Mouse (Mus musculus) heart, postnatal 0 days (tissue): ENCODE data around the gene Birc3. TPM values are rescaled to one million over a fixed set of nuclear protein-coding genes. Genes with fewer than 3 reads are reported as not detected.
"Not testable (repeated sequence)": the region's sequence is repeated elsewhere in the genome, so short reads cannot be mapped to it uniquely, and the experiment has no call there.

ENCODE experiments used
- ATAC-seq: fragments of 200-750 bp; cut with Nextera tagmentation; 2 replicates; pipeline ENCODE4 v1.8.0; 2017; ENCODE audit warnings: low read depth, moderate number of reproducible peaks, moderate library complexity; ENCODE audit not compliant: insufficient read depth
- DNase-seq: peaks from one replicate; pipeline ENCODE4 v3.0.0-alpha.2; 2016; ENCODE audit warnings: low spot score
- H3K27ac ChIP-seq: fragments of 300-500 bp; sonication (generic); 2 replicates; pipeline ENCODE4 v1.5.1; 2014; ENCODE audit warnings: low read depth, mild to moderate bottlenecking
- H3K27me3 ChIP-seq: fragments of 300-500 bp; sonication (generic); 2 replicates; pipeline ENCODE4 v1.6.1; 2014; ENCODE audit warnings: low read length, mixed read lengths; ENCODE audit not compliant: control insufficient read depth, insufficient read depth
- H3K36me3 ChIP-seq: fragments of 300-500 bp; sonication (generic); replicated peaks from 2 replicates; pipeline ENCODE4 v1.6.1; 2014; ENCODE audit warnings: low read length, mixed read lengths; ENCODE audit not compliant: control insufficient read depth, insufficient read depth
- H3K4me1 ChIP-seq: fragments of 300-500 bp; sonication (generic); 2 replicates; pipeline ENCODE4 v1.6.1; 2014; ENCODE audit warnings: antibody characterized with exemption; ENCODE audit not compliant: control insufficient read depth, insufficient read depth
- H3K4me2 ChIP-seq: fragments of 300-500 bp; sonication (generic); 2 replicates; pipeline ENCODE4 v1.6.1; 2014; ENCODE audit warnings: low read depth, mild to moderate bottlenecking, low read length, moderate library complexity
- H3K4me3 ChIP-seq: fragments of 300-500 bp; sonication (generic); 2 replicates; pipeline ENCODE4 v1.5.1; 2014; ENCODE audit warnings: low read depth, low read length
- H3K9ac ChIP-seq: fragments of 300-500 bp; sonication (generic); replicated peaks from 2 replicates; pipeline ENCODE4 v1.6.1; 2014; ENCODE audit warnings: low read depth, low read length, mixed read lengths
- H3K9me3 ChIP-seq: fragments of 300-500 bp; sonication (generic); replicated peaks from 2 replicates; pipeline ENCODE4 v1.6.1; 2016; ENCODE audit warnings: low read length; ENCODE audit not compliant: control insufficient read depth
- CTCF ChIP-seq: IDR thresholded peaks from 2 replicates; pipeline ENCODE4 v1.5.1; 2016; ENCODE audit warnings: antibody characterized with exemption, control low read depth, low read depth
- EP300 ChIP-seq: IDR thresholded peaks from 2 replicates; pipeline ENCODE4 v1.6.1; 2016; ENCODE audit warnings: antibody characterized with exemption, low read depth
- WGBS: fragments of 180-500 bp; shearing (Covaris S2); extraction: QIAGEN DNeasy Blood & Tissue Kit; methylation state at CpG from one replicate; pipeline ENCODE4 v1.1.7; 2014; 5-methylcytosine and 5-hydroxymethylcytosine counted together
- polyA plus RNA-seq: library from polyadenylated mRNA; unstranded; fragments of >200 nt; fragmentation: Nextera tagmentation; extraction: Ambion mirVana; gene quantifications from 2 replicates; pipeline ENCODE4 v1.2.1, GENCODE M21; 2015
- total RNA-seq: library from RNA; depleted of rRNA; stranded (reverse); fragments of >200 nt; gene quantifications from 2 replicates; pipeline ENCODE4 v1.2.3, GENCODE M21; 2014; ENCODE audit warnings: low replicate concordance

The Birc3 gene
- total and polyA plus RNA-seq, 2 experiments from 2014 or later, result 3.9 to 7.1 TPM

DNA sequence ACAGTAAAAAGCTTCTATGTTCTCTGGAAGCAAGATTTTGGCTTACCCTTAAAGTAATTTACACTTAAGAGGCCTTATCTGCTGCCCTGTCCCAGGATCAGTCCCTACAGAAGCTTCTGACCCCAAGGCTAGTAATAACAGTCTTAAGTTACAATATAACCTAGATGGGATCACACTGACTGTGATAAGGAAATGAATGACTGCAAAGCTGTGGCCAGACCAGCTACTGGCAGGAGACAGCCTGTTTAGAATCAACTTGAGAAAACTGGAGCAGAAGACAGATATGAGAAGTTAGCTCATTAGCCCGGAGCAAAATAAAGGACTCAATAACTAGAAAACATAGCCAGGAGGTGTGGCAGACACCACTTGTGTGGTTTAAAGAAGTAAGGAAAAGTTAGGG, 33.6 kb upstream of the Birc3 start:
- Histone ChIP-seq H3K27ac (no peak overlapping the region), H3K36me3 (no peaks in the 10 kb centered on the region), H3K4me2 (no peak overlapping the region), H3K27me3 (no peaks in the 10 kb centered on the region), H3K4me1 (no peaks in the 10 kb centered on the region), H3K9ac (no peak overlapping the region), H3K4me3 (no peak overlapping the region), H3K9me3 (no peaks in the 10 kb centered on the region)
- 62% methylated on average over 1 of the region's 1 CpGs for WGBS
- TF ChIP-seq EP300, result no peak
- TF ChIP-seq CTCF, result no peak
- DNase-seq (no peak), ATAC-seq (no peak)

DNA sequence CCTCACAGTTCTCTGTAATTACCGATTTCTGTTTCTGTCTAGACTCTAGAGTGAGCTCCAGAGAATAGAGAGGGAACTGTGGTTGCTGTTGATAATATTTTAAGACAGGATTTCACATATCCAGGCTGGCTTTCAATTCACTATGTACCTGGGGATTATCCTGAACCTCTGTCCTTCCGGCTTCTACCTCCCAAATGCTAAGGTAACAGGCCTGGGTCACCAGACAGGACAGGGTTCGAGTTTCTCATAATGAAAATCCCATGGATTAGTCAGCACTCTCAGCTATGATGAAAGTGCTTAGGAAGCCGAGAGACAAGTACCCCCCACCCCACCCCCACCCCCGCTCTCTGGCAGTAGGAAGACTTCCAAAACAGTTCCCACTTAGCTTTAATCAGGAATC, 30.8 kb upstream of the Birc3 start:
- H3K4me3 ChIP-seq, result no peak overlapping the region
- H3K27ac ChIP-seq, result no peak overlapping the region
- ATAC-seq (no peak), DNase-seq (no peak)
- no peaks in the 10 kb centered on the region for H3K27me3 ChIP-seq
- no peak for TF ChIP-seq EP300
- TF ChIP-seq CTCF, result no peak
- no peaks in the 10 kb centered on the region for H3K36me3 ChIP-seq
- no peaks in the 10 kb centered on the region for H3K9me3 ChIP-seq
- 58% methylated on average over 5 of the region's 5 CpGs for WGBS
- no peaks in the 10 kb centered on the region for H3K4me1 ChIP-seq
- no peak overlapping the region for H3K4me2 ChIP-seq
- H3K9ac ChIP-seq, result no peak overlapping the region

DNA sequence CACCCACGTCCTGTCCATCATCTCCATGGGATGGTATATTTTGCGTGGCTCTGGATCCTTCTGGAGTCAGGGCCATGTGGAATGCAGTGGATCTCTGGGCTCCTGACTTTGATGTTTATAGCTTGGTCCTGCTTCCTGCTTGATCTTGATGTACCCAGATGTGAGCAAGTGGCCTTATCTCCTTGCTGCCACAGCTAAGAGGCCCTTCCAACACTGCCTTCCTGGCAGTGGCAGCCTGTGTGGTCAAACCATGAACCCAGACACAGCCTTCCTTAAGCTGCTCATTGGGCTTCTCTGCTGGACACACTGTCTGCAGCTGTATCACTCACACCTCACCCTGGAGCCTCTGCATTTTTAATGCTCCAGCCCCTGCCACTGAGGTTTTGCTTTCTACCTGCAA, 30.3 kb upstream of the Birc3 start:
- no peaks in the 10 kb centered on the region for H3K4me1 ChIP-seq
- no peak overlapping the region for H3K27ac ChIP-seq
- H3K9ac ChIP-seq, result no peak overlapping the region
- TF ChIP-seq CTCF (no peak), EP300 (no peak)
- H3K4me3 ChIP-seq, result no peak overlapping the region
- H3K27me3 ChIP-seq, result no peaks in the 10 kb centered on the region
- 67% methylated on average over 2 of the region's 2 CpGs for WGBS
- no peak for ATAC-seq
- no peak for DNase-seq
- H3K4me2 ChIP-seq, result no peak overlapping the region
- no peaks in the 10 kb centered on the region for H3K9me3 ChIP-seq
- H3K36me3 ChIP-seq, result no peaks in the 10 kb centered on the region

DNA sequence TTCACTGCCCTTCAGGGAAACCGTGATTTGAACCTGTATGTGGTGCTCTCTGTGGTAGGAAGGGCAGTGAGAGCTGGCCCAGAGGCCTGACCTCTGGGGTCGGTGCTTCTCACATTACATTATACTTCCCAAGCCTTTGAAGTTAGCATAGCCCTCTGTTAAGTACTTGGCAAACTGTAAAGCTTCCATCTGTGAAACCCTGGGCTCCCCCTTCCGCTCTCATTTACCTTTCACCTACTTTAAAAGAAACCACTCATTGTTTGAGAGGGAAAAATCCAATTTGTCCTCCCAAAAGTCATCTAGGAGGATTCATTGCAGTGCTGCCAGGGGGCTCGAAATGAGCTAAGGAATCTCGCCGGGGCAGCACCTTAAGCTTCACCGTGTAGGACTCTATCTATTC, 29.3 kb upstream of the Birc3 start:
- no peak overlapping the region for H3K9ac ChIP-seq
- DNase-seq, result no peak
- H3K27ac ChIP-seq, result no peak overlapping the region
- WGBS, result 50% methylated on average over 7 of the region's 7 CpGs
- no peak for TF ChIP-seq EP300
- no peak for TF ChIP-seq CTCF
- H3K4me3 ChIP-seq, result no peak overlapping the region
- no peaks in the 10 kb centered on the region for H3K4me1 ChIP-seq
- H3K9me3 ChIP-seq, result no peaks in the 10 kb centered on the region
- no peak for ATAC-seq
- no peak overlapping the region for H3K4me2 ChIP-seq
- no peaks in the 10 kb centered on the region for H3K36me3 ChIP-seq
- no peaks in the 10 kb centered on the region for H3K27me3 ChIP-seq

DNA sequence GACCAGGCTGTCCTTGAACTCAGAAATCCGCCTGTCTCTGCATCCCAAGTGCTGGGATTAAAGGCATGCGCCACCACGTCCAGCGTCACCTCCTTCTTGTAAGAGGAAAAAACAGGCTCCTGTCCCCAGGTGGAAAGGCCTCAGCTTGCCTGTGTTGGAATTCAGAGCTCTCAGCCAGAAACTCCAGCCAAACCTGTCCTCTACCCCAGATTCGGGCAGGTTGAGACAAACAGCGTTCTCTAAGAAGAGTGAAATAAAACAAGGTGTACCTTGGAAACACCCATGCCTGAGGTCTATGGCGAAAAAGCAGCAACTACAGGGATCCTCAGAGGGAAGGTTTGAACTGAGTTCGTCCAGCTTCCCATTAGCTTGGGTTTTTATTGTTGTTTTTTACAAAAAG, 28.0 kb upstream of the Birc3 start:
- WGBS, result 89% methylated on average over 8 of the region's 8 CpGs
- Histone ChIP-seq H3K9me3 (no peaks in the 10 kb centered on the region), H3K4me3 (no peak overlapping the region), H3K4me2 (no peak overlapping the region), H3K27me3 (no peaks in the 10 kb centered on the region), H3K4me1 (no peaks in the 10 kb centered on the region), H3K9ac (no peak overlapping the region), H3K36me3 (no peaks in the 10 kb centered on the region), H3K27ac (no peak overlapping the region)
- DNase-seq, result no peak
- ATAC-seq, result no peak
- TF ChIP-seq CTCF, result no peak
- TF ChIP-seq EP300, result no peak

DNA sequence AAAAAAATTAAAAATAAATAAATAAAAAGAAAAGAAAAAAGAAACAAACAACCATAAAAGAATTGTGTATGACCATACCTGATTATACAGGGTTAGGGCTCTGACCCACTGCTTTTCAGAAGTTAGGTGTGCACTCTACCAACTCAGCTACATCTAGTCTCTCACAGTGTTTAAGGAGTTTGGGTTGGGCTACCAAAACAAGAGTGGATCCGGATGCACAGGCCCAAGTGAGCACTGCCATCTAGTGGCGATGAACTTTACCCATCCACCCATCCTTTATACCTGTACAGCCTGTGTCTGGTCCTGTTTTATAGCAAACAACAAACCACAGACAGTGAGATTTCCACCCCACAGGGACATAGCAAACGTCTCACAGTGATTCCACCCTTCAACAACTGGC, 24.5 kb upstream of the Birc3 start:
- ATAC-seq (no peak), DNase-seq (peak; percentile 72)
- Histone ChIP-seq H3K27me3 (no peaks in the 10 kb centered on the region), H3K4me3 (no peak overlapping the region), H3K9me3 (no peaks in the 10 kb centered on the region), H3K4me2 (no peak overlapping the region), H3K36me3 (no peaks in the 10 kb centered on the region), H3K9ac (no peak overlapping the region), H3K4me1 (no peaks in the 10 kb centered on the region), H3K27ac (no peak overlapping the region)
- TF ChIP-seq EP300 (no peak), CTCF (peak; percentile 82)
- WGBS, result 1% methylated on average over 3 of the region's 3 CpGs

DNA sequence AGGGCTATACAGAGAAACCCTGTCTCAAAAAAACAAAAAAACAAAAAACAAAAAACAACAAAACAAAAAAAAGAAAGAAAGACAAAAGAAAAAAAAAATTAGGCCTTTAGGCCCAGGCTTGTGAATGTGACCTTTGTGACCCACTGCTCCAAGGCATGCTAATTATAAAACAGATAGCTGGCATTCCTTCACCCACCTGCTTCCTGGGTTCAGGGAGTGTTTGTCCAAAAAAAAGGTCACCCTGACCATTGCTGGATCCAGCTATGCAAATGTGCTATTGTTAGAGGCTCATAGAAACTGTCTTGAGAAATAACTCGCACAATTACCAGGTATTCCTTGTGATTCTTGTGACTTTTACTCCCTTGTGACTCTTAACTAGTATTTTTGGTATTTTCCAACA, 18.8 kb upstream of the Birc3 start:
- not testable (repeated sequence) for DNase-seq, H3K27me3 ChIP-seq, H3K9me3 ChIP-seq, H3K4me2 ChIP-seq, ATAC-seq, H3K4me3 ChIP-seq, H3K9ac ChIP-seq, H3K27ac ChIP-seq, H3K36me3 ChIP-seq, H3K4me1 ChIP-seq
- 84% methylated on average over 1 of the region's 1 CpGs for WGBS
